Mouse (Mus musculus): ENCODE data around the gene Gm6760. TPM values are rescaled to one million over a fixed set of nuclear protein-coding genes. Genes with fewer than 3 reads are reported as not detected.

Gm6760 gene
- polyA plus RNA-seq (2012; rRNA removed): not detected in 2 replicates

DNA sequence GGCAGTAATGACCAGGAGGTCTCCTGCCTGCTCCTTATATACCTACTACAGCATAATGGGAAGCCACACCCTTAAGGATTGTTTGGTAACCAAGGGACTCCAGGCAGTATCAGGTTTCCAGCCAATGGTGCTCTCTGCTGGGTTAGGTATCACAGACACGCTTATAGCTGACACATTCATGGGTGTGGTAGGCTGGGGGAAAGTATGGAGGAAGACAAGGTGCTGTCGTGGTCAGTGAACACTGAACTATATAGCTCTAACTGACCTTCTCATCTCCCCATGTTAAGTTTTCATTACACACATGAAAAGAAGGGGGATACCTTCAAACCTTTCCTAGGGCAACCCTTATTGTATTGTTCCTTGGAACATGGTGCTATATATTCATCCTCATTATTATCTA, at the start of gene Gm6760:
Gm6760 (minus strand) TSS at position 101 of the 400 bp plus-strand sequence.
- no peaks in the 10 kb centered on the region for H3K27me3 ChIP-seq (ENCODE audit: control insufficient read depth, insufficient read depth, low read length)
- no peak within 1 kb of the TSS for H3K27ac ChIP-seq (ENCODE audit: insufficient read depth, low read length)
- TF ChIP-seq POLR2A (IDR thresholded peaks at IDR 0.05; ENCODE audit: borderline replicate concordance, insufficient read depth, low read length): no peak
- TF ChIP-seq CTCF (IDR thresholded peaks at IDR 0.05; ENCODE audit: borderline replicate concordance, insufficient read depth, low read depth, low read length): no peak
- H3K4me3 ChIP-seq (replicated peaks; ENCODE audit: insufficient read depth, low read depth, low read length): no peak within 1 kb of the TSS
- WGBS: 79% methylated on average over 2 of the region's 2 CpGs
- DNase-seq: no peak
- H3K4me1 ChIP-seq (ENCODE audit: control insufficient read depth, insufficient read depth, low read length): no peaks in the 10 kb centered on the region

DNA sequence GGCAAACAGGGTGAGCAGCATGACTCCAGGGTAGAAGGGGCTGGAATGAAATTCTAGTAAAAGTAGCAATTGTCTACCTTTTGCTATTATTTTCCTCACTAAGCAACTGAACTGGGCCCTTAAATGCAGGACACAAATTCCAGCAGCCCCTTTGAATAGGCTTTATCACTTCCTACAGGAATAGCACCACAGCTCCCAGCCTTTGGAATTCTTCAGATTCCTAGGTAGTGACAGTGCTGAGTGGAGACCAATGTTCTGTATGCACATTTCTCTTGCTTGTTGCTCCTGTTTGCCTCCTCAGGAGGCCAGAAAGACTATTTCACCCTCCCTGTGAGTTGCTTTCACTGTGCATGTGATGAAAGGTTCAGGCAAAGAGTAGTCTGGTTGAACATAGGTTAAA, 29.2 kb upstream of the Gm6760 start:
- no peak for DNase-seq
- no peak overlapping the region for H3K4me3 ChIP-seq (replicated peaks; ENCODE audit: insufficient read depth, low read depth, low read length)
- H3K27me3 ChIP-seq (ENCODE audit: control insufficient read depth, insufficient read depth, low read length): no peaks in the 10 kb centered on the region
- no peak overlapping the region for H3K27ac ChIP-seq (ENCODE audit: insufficient read depth, low read length)
- H3K4me1 ChIP-seq (ENCODE audit: control insufficient read depth, insufficient read depth, low read length): no peaks in the 10 kb centered on the region
- no peak for TF ChIP-seq POLR2A (IDR thresholded peaks at IDR 0.05; ENCODE audit: borderline replicate concordance, insufficient read depth, low read length)
- TF ChIP-seq CTCF (IDR thresholded peaks at IDR 0.05; ENCODE audit: borderline replicate concordance, insufficient read depth, low read depth, low read length): no peak

DNA sequence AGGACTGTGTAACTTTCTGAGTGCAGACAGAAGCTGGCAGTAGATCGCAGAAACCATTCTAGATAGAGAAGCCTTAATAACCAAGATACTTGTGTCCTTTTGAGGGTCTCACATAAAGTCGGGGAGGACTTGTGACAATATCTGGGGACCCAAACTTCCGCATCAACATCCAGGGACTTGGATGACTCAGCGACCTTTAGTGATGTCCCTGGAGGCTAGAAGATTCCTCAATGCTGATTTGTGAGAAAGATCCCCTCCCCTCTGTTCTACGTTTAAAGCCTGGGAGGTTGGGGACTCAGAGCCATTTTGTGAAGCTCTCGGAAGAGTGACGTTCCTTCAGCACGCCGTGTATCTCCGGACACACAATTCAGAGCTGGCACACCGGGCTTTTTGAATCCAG, 21.2 kb upstream of the Gm6760 start, which contains the start of gene 3830417A13Rik:
3830417A13Rik (plus strand) TSS at position 301 of the 400 bp plus-strand sequence.
- Histone ChIP-seq H3K4me3 (replicated peaks; ENCODE audit: insufficient read depth, low read depth, low read length) (no peak within 1 kb of the TSS), H3K27ac (ENCODE audit: insufficient read depth, low read length) (no peak within 1 kb of the TSS), H3K4me1 (ENCODE audit: control insufficient read depth, insufficient read depth, low read length) (no peaks in the 10 kb centered on the region), H3K27me3 (ENCODE audit: control insufficient read depth, insufficient read depth, low read length) (no peaks in the 10 kb centered on the region)
- TF ChIP-seq CTCF (IDR thresholded peaks at IDR 0.05; ENCODE audit: borderline replicate concordance, insufficient read depth, low read depth, low read length) (no peak), POLR2A (IDR thresholded peaks at IDR 0.05; ENCODE audit: borderline replicate concordance, insufficient read depth, low read length) (no peak)
- 86% methylated on average over 11 of the region's 11 CpGs for WGBS
- no peak for DNase-seq

Other genes with a start within 250 kb of the Gm6760 start
- gene 3830417A13Rik, start 21.4 kb upstream of the Gm6760 start, polyA plus RNA-seq (2012; rRNA removed): not detected in 2 replicates
- gene Slitrk4, start 124.8 kb upstream of the Gm6760 start, polyA plus RNA-seq (2012; rRNA removed): 10.5 and 11.8 TPM in 2 replicates